Mouse (Mus musculus) gastrocnemius, postnatal 4 days (tissue): ENCODE results near the gene Nrip1. TPM values are rescaled to one million over a fixed set of nuclear protein-coding genes. Genes with fewer than 3 reads are reported as not detected.

Experiments
- DNase-seq, 2 experiments: peaks; one replicate each; pipeline ENCODE4 v3.0.0; 2021 to 2022; ENCODE audit warnings: low spot score in 2 of 2, mixed read lengths in 2 of 2
- total RNA-seq, 2 experiments: library from RNA; stranded (reverse); gene quantifications; 2 replicates each; pipeline ENCODE4 v1.2.3; 2021

Gene Nrip1
- total RNA-seq, 2 experiments from 2014 or later = 47.0 to 51.5 TPM

GRCm38 (mm10) chr16:76347719-76348421 is 25.8 kb downstream of the Nrip1 start:
- DNase-seq = no peak

- DNase-seq = no peak
Measured at GRCm38 (mm10) chr16:76346371-76346770, 27.3 kb downstream of the Nrip1 start.

GRCm38 (mm10) chr16:76344761-76345368 is 28.8 kb downstream of the Nrip1 start:
- no peak for DNase-seq

GRCm38 (mm10) chr16:76344030-76344429 is 29.6 kb downstream of the Nrip1 start:
- no peak for DNase-seq

- DNase-seq = no peak
Measured at GRCm38 (mm10) chr16:76341636-76342035, 32.0 kb downstream of the Nrip1 start.

GRCm38 (mm10) chr16:76339256-76339655 is 34.4 kb downstream of the Nrip1 start:
- DNase-seq = no peak

GRCm38 (mm10) chr16:76337351-76337750 is 36.3 kb downstream of the Nrip1 start:
- DNase-seq = no peak

- DNase-seq = no peak
Measured at GRCm38 (mm10) chr16:76336932-76337331, 36.7 kb downstream of the Nrip1 start.

GRCm38 (mm10) chr16:76335913-76336312 is 37.7 kb downstream of the Nrip1 start:
- DNase-seq = no peak

- DNase-seq = no peak
Measured at GRCm38 (mm10) chr16:76332127-76332526, 41.5 kb downstream of the Nrip1 start.

GRCm38 (mm10) chr16:76331231-76331630 is 42.4 kb downstream of the Nrip1 start:
- DNase-seq = no peak

- DNase-seq = no peak
Measured at GRCm38 (mm10) chr16:76325315-76325710, 48.3 kb downstream of the Nrip1 start.

GRCm38 (mm10) chr16:76324411-76325314 is 49.0 kb downstream of the Nrip1 start:
- DNase-seq = no peak

- DNase-seq = no peak
Measured at GRCm38 (mm10) chr16:76323594-76324307, 49.9 kb downstream of the Nrip1 start.

GRCm38 (mm10) chr16:76323141-76323540 is 50.5 kb downstream of the Nrip1 start:
- DNase-seq = no peak

- no peak for DNase-seq
Measured at GRCm38 (mm10) chr16:76321527-76322165, 52.0 kb downstream of the Nrip1 start.

GRCm38 (mm10) chr16:76320118-76320473 is 53.5 kb downstream of the Nrip1 start:
- DNase-seq = no peak

- no peak for DNase-seq
Measured at GRCm38 (mm10) chr16:76319364-76320117, 54.1 kb downstream of the Nrip1 start.

- no peak for DNase-seq
Measured at GRCm38 (mm10) chr16:76318331-76318922, 55.2 kb downstream of the Nrip1 start.
